Mouse (Mus musculus) Patski (cell line): ENCODE data around the gene Hsd17b14. TPM values are rescaled to one million over a fixed set of nuclear protein-coding genes. Genes with fewer than 3 reads are reported as not detected.
"Not testable (repeated sequence)": the region's sequence is repeated elsewhere in the genome, so short reads cannot be mapped to it uniquely, and the experiment has no call there.

Experiments
- ATAC-seq: fragments of 100-300 bp; one replicate; pipeline ENCODE4 v1.8.0; 2021
- CTCF ChIA-PET: fragments of 350-600 bp; sonication (Branson Sonifier 250); formaldehyde crosslinking; loops from one replicate; lab custom pipeline; 2022; ENCODE audit warnings: inconsistent platforms; lab: Charles Lee
- POLR2A ChIA-PET: fragments of 350-600 bp; sonication (Branson Sonifier 250); formaldehyde crosslinking; loops from one replicate; lab custom pipeline; 2022; ENCODE audit warnings: antibody characterized with exemption, inconsistent platforms; lab: Charles Lee
- DNase-seq: peaks from one replicate; pipeline ENCODE4 v3.0.0-alpha.2; 2011; ENCODE audit warnings: low read depth, low spot score
- H3K27me3 ChIP-seq: fragments of 371-371 bp; one replicate; pipeline ENCODE4 v1.5.1; 2021
- CTCF ChIP-seq: fragments of 100-300 bp; IDR thresholded peaks from one replicate; pipeline ENCODE4 v1.5.1; 2021
- in situ Hi-C: fragments of 300-500 bp; cut with MboI; formaldehyde crosslinking; loops from 3 replicates; pipeline ENCODE4 v1.11.1; 2018; ENCODE audit warnings: low pct_unique_long_range_greater_than_20kb, mixed read lengths
- polyA plus RNA-seq: library from polyadenylated mRNA; unstranded; gene quantifications from one replicate; pipeline ENCODE4 v1.2.3, GENCODE M21; 2021

Gene Hsd17b14
- polyA plus RNA-seq, 1 experiment from 2014 or later: 1.6 TPM

- no peaks in the 10 kb centered on the region for H3K27me3 ChIP-seq
- no peak for DNase-seq
- ChIA-PET POLR2A (interaction anchor here (0.7 to 2.0 kb wide), 3 partner anchors 24 to 164 kb away, joined by 3 to 6 read pairs (median 6); no protein-coding TSS in a partner anchor), CTCF (interaction anchor here (1.4 kb wide), 1 partner anchor 50 kb away, joined by 3 read pairs; no protein-coding TSS in a partner anchor)
- no peak for ATAC-seq
- in situ Hi-C loops: no loop called here
- no peak for TF ChIP-seq CTCF
Measured at GRCm38 (mm10) chr7:45526474-45527120, 28.1 kb upstream of the Hsd17b14 start.

- in situ Hi-C loops, DNase-seq, ATAC-seq, H3K27me3 ChIP-seq: not testable (repeated sequence)
- POLR2A ChIA-PET: interaction anchor here (1.4 kb wide), 1 partner anchor 56 kb away, joined by 3 read pairs; no protein-coding TSS in a partner anchor
- CTCF ChIA-PET: interaction anchor here (1.4 kb wide), 1 partner anchor 50 kb away, joined by 3 read pairs; no protein-coding TSS in a partner anchor
Measured at GRCm38 (mm10) chr7:45527169-45527568, 27.5 kb upstream of the Hsd17b14 start.

- ChIA-PET POLR2A (no interaction called here), CTCF (no interaction called here)
- no peak for TF ChIP-seq CTCF
- no peaks in the 10 kb centered on the region for H3K27me3 ChIP-seq
- in situ Hi-C loops: no loop called here
- DNase-seq (no peak), ATAC-seq (no peak)
Measured at GRCm38 (mm10) chr7:45529461-45529860, 25.2 kb upstream of the Hsd17b14 start.

GRCm38 (mm10) chr7:45530643-45531042 is 24.1 kb upstream of the Hsd17b14 start:
- H3K27me3 ChIP-seq: no peaks in the 10 kb centered on the region
- ATAC-seq (no peak), DNase-seq (no peak)
- in situ Hi-C loops: no loop called here
- CTCF ChIA-PET: no interaction called here
- no peak for TF ChIP-seq CTCF
- POLR2A ChIA-PET: no interaction called here

- DNase-seq: no peak
- in situ Hi-C loops: no loop called here
- no peak for TF ChIP-seq CTCF
- CTCF ChIA-PET: interaction anchor here (0.9 kb wide), 1 partner anchor 17 kb away, joined by 3 read pairs; no protein-coding TSS in a partner anchor
- POLR2A ChIA-PET: no interaction called here
- no peak for ATAC-seq
- H3K27me3 ChIP-seq: no peaks in the 10 kb centered on the region
Measured at GRCm38 (mm10) chr7:45535676-45536075, 19.0 kb upstream of the Hsd17b14 start.

- no peaks in the 10 kb centered on the region for H3K27me3 ChIP-seq
- DNase-seq: no peak
- POLR2A ChIA-PET: interaction anchor here (1.4 kb wide), 1 partner anchor 13 kb away, joined by 3 read pairs; no protein-coding TSS in a partner anchor
- in situ Hi-C loops: no loop called here
- CTCF ChIA-PET: interaction anchor here (0.7 to 1.8 kb wide), 3 partner anchors 9 to 67 kb away, joined by 3 to 6 read pairs (median 3); no protein-coding TSS in a partner anchor
- ATAC-seq: no peak
- TF ChIP-seq CTCF: no peak
Measured at GRCm38 (mm10) chr7:45537602-45538001, 17.1 kb upstream of the Hsd17b14 start.

- peak; percentile 65 for ATAC-seq
- TF ChIP-seq CTCF: no peak
- H3K27me3 ChIP-seq: no peaks in the 10 kb centered on the region
- in situ Hi-C loops: no loop called here
- no peak for DNase-seq
- CTCF ChIA-PET: interaction anchor here (0.7 to 1.8 kb wide), 7 partner anchors 10 to 67 kb away, joined by 3 to 7 read pairs (median 4); no protein-coding TSS in a partner anchor
- POLR2A ChIA-PET: interaction anchor here (0.7 to 1.4 kb wide), 5 partner anchors 13 to 33 kb away, joined by 3 to 4 read pairs (median 3); no protein-coding TSS in a partner anchor
Measured at GRCm38 (mm10) chr7:45538163-45539041, 16.3 kb upstream of the Hsd17b14 start.

GRCm38 (mm10) chr7:45539095-45539494 is 15.6 kb upstream of the Hsd17b14 start:
- CTCF ChIA-PET: interaction anchor here (0.8 to 1.8 kb wide), 7 partner anchors 16 to 68 kb away, joined by 3 to 7 read pairs (median 4); partner anchors contain the start of gene Nucb1
- ATAC-seq: no peak
- POLR2A ChIA-PET: interaction anchor here (0.6 to 1.4 kb wide), 4 partner anchors 12 to 48 kb away, joined by 3 to 4 read pairs (median 3); no protein-coding TSS in a partner anchor
- H3K27me3 ChIP-seq: no peaks in the 10 kb centered on the region
- DNase-seq: no peak
- in situ Hi-C loops: no loop called here
- TF ChIP-seq CTCF: no peak

GRCm38 (mm10) chr7:45540213-45540612 is 14.5 kb upstream of the Hsd17b14 start:
- in situ Hi-C loops: no loop called here
- DNase-seq (no peak), ATAC-seq (no peak)
- TF ChIP-seq CTCF: no peak
- H3K27me3 ChIP-seq: no peaks in the 10 kb centered on the region
- ChIA-PET CTCF (interaction anchor here (0.9 to 1.7 kb wide), 3 partner anchors 15 to 63 kb away, joined by 3 to 7 read pairs (median 4); no protein-coding TSS in a partner anchor), POLR2A (interaction anchor here (0.6 to 1.4 kb wide), 4 partner anchors 9 to 41 kb away, joined by 3 read pairs; no protein-coding TSS in a partner anchor)

GRCm38 (mm10) chr7:45544525-45544924 is 10.2 kb upstream of the Hsd17b14 start:
- no peak for TF ChIP-seq CTCF
- POLR2A ChIA-PET: interaction anchor here (0.8 kb wide), 1 partner anchor 78 kb away, joined by 5 read pairs; the partner anchor contains the start of gene Bax

More at GRCm38 (mm10) chr7:45544525-45544924, 10.2 kb upstream of the Hsd17b14 start:
- DNase-seq (no peak), ATAC-seq (no peak)
- in situ Hi-C loops: no loop called here
- H3K27me3 ChIP-seq: no peaks in the 10 kb centered on the region
- CTCF ChIA-PET: no interaction called here
